Mouse (Mus musculus): Measurements from ENCODE around the gene Stim1. TPM values are rescaled to one million over a fixed set of nuclear protein-coding genes. Genes with fewer than 3 reads are reported as not detected.
"Not testable (repeated sequence)": the region's sequence is repeated elsewhere in the genome, so short reads cannot be mapped to it uniquely, and the experiment has no call there.

The Stim1 gene
- polyA plus RNA-seq, 1 experiment from 2014 or later, result 14.5 TPM

DNA sequence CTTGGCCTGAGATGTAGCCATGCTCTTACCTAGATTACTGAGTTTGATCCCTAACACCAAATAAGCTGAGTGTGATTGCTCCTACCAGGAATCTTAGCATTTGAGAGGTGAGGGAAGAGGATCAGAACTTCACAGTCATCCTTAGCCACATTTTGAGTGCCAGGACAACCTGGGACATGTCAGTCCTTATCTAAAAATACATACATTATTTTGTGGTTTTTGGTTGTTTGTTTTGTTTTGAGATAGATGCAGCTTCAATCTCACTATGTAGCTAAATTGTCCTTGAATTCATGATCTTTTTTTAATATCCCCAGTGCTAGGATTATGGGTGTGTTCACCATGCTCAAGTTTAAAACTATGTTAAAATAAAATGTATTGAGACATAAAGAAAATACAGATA, 139.8 kb downstream of the Stim1 start:
- H3K27ac ChIP-seq, result no peak overlapping the region
- no peak for DNase-seq (ENCODE audit: low spot score)
- no peak overlapping the region for H3K4me3 ChIP-seq
- no peaks in the 10 kb centered on the region for H3K9me3 ChIP-seq (replicated peaks)
- H3K27me3 ChIP-seq (ENCODE audit: low read depth, poor library complexity, severe bottlenecking), result no peaks in the 10 kb centered on the region
- H3K4me1 ChIP-seq, result no peaks in the 10 kb centered on the region
- no peaks in the 10 kb centered on the region for H3K36me3 ChIP-seq

DNA sequence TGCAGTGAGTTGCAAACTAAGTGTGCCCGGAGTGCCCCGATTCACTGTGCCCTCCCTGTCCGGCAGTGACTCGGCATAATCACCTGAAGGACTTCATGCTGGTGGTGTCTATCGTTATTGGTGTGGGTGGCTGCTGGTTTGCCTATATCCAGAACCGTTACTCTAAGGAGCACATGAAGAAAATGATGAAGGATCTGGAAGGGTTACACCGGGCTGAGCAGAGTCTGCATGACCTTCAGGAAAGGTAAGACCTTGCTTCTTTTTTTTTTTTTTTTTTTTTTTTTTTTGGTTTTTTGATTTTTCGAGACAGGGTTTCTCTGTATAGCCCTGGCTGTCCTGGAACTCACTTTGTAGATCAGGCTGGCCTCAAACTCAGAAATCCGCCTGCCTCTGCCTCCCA, 147.7 kb downstream of the Stim1 start:
- not testable (repeated sequence) for H3K9me3 ChIP-seq (replicated peaks); H3K27ac ChIP-seq; H3K27me3 ChIP-seq (ENCODE audit: low read depth, poor library complexity, severe bottlenecking); H3K36me3 ChIP-seq; H3K4me1 ChIP-seq; H3K4me3 ChIP-seq; DNase-seq (ENCODE audit: low spot score)
- 92% methylated on average over 9 of the region's 9 CpGs for WGBS

DNA sequence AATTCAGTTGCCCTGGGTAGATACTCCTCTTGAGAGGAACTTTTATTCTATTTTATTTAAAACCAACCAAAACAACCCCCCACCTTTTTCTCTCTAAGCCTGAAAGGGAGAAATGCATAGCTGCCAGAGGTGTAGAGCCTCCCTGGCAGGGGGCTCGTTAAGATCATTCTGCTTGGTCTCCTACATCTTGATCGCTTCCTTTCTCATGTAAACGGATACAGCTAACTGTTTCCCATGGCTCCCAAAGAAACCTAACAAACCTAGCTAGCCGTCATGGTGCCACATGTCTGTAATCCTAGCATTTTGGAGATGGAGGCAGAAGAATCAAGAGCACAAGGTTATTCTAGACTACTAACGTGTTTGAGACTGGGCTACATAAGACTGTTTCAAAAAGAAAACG, 148.2 kb downstream of the Stim1 start:
- H3K36me3 ChIP-seq, result no peaks in the 10 kb centered on the region
- H3K9me3 ChIP-seq (replicated peaks), result no peaks in the 10 kb centered on the region
- DNase-seq (ENCODE audit: low spot score), result no peak
- H3K27ac ChIP-seq, result no peak overlapping the region
- WGBS, result 58% methylated on average over 6 of the region's 6 CpGs
- H3K4me1 ChIP-seq, result no peaks in the 10 kb centered on the region
- no peak overlapping the region for H3K4me3 ChIP-seq
- no peaks in the 10 kb centered on the region for H3K27me3 ChIP-seq (ENCODE audit: low read depth, poor library complexity, severe bottlenecking)

DNA sequence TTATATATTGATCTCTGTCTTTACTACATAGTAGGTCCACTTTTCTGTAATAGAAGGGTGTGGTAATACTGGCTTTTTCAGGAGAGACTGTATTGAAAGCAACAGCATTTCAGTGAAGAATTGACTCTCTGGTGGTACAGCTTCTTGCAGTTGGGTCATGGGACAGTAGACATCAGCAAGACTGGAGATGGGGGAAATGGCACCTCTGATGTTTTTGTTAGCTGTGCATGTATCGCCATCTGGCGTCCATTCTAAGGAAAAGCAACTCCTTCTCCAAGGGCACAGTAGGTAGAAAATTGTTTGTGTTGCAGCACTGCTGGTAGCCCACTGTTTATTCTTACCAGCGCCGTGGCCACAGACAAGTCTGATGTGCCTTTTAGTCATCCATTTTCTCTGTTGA, 149.8 kb downstream of the Stim1 start:
- Histone ChIP-seq H3K27ac (no peak overlapping the region), H3K9me3 (replicated peaks) (no peaks in the 10 kb centered on the region), H3K36me3 (no peaks in the 10 kb centered on the region), H3K4me3 (no peak overlapping the region), H3K27me3 (ENCODE audit: low read depth, poor library complexity, severe bottlenecking) (no peaks in the 10 kb centered on the region), H3K4me1 (no peaks in the 10 kb centered on the region)
- 13% methylated on average over 4 of the region's 4 CpGs for WGBS
- DNase-seq (ENCODE audit: low spot score), result peak; percentile 44

DNA sequence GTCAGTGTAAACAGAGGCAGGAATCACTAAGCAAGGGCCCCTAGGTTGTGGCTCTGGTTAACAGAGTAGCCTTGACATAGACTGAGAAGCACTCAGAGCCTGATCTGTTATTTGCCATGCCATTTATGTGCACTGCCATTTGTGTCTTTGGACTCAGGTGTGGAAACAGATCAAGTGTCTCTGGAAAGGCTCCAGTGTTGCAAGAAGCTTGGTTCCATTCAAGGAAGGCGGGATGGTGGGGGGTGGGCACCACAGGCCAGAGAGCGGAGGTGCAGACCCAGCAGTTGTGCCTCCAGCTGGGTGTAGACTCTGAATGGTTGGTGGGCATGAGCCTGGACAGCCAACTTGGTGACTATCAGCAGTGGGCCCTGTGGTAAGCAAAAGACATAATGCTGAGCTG, 154.4 kb downstream of the Stim1 start:
- peaks cover 7% of the 10 kb centered on the region; the same call in 1 of the 2 replicates for H3K4me1 ChIP-seq
- no peak overlapping the region for H3K4me3 ChIP-seq
- H3K9me3 ChIP-seq (replicated peaks), result no peaks in the 10 kb centered on the region
- no peak for DNase-seq (ENCODE audit: low spot score)
- WGBS, result 85% methylated on average over 2 of the region's 2 CpGs
- H3K27ac ChIP-seq, result no peak overlapping the region
- no peaks in the 10 kb centered on the region for H3K36me3 ChIP-seq
- no peaks in the 10 kb centered on the region for H3K27me3 ChIP-seq (ENCODE audit: low read depth, poor library complexity, severe bottlenecking)

DNA sequence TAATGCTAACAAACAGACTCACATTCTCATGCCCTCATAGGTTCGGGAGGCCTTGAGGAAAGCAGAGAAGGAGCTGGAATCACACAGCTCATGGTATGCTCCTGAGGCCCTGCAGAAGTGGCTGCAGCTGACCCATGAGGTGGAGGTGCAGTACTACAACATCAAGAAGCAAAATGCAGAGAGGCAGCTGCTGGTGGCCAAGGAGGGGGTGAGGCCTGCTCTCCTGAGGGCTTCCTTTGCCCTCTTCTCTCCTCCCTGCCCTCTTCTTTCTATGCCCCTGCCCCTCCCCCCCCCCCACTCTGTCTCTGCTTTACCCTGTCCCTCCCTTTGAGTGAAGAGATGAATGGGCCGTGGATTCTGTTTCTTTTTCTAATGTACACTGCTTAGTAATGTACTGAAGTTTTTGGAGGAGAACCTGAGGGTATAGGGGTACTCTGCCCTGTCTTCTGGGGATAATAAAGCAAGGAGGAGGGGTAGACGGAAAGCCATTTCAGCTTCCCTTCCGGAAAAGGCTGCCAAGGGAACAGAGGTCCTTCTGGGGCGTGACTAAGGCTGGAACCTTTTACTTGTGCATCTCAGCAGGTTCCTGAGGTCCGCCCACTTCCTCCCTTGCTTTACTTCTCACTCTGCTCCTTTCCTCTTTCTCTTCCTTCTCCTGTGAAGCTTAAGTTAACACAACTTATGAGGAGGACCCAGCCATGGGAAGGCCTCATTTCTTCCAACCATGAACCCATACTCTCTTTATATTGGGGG, 158.5 kb downstream of the Stim1 start:
- Histone ChIP-seq H3K36me3 (no peaks in the 10 kb centered on the region), H3K27ac (0 out of 2 replicates have a peak overlapping the region, but pooled peaks have one; percentile 42), H3K4me1 (peaks cover 7% of the 10 kb centered on the region; the same call in 1 of the 2 replicates), H3K27me3 (ENCODE audit: low read depth, poor library complexity, severe bottlenecking) (no peaks in the 10 kb centered on the region), H3K9me3 (replicated peaks) (no peaks in the 10 kb centered on the region), H3K4me3 (no peak overlapping the region)
- no peak for DNase-seq (ENCODE audit: low spot score)
- 60% methylated on average over 6 of the region's 6 CpGs for WGBS

DNA sequence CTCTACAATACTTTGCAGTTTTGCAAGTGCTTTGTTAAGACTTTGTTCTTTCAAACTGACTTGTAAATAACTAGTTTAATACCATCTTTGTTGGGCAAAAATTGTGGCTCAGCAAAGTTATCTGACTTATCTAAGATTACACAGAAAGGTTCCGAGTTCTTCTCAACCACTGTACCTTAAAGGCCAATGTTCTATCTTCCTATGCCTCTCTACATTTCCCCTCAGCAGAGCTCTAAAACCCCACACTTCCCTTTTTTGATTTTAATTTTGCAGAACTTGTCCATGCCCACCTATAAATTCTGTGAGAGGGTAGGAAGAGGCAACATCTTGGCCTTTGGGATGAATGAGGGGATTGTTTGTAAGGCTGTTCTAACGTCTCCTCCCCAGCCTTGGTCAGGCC, 166.7 kb downstream of the Stim1 start:
- DNase-seq (ENCODE audit: low spot score), result no peak
- Histone ChIP-seq H3K9me3 (replicated peaks) (no peaks in the 10 kb centered on the region), H3K4me1 (no peaks in the 10 kb centered on the region), H3K27ac (no peak overlapping the region), H3K36me3 (no peaks in the 10 kb centered on the region), H3K4me3 (no peak overlapping the region), H3K27me3 (ENCODE audit: low read depth, poor library complexity, severe bottlenecking) (peaks cover 21% of the 10 kb centered on the region)
- 88% methylated on average over 2 of the region's 2 CpGs for WGBS

DNA sequence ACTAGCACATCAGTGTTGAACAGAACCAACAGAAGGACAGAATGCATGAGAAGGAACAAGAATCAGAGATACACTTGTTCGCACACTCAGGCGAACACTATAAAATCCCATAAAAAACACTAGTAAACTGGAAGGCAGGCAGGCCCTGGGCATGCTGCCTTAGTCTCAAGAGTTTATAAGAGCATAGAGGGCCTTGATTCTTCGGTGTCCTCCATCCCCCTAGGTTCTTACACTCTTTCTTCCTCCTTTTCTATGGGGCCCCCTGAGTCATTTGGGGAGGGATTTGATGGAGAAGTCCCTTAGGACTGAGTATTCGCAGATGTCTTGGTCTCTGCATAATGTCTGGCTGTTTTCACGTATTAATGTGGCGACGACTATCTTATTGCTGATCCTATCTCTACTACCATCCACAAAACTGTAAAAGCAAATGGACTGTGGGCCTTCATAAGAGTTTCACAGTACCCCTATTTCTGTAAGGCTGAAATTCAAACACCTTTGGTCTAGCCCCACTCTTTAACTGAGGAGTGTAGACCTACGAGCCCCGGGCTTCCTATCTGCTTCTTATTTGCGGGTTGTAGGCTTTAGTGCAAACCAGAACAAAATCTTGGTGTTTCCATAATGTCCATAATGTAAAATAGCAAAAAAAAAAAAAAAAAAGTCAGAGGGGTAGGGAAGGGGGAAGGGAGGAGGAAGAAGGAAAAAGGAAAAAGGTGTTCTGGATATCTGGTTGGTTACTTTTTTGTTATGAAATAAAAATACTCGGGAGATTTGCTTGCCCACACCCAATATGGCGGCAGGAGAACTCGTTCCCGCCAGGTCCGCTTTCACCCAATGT, 173.4 kb downstream of the Stim1 start:
- H3K4me3 ChIP-seq, result peak overlapping the region; percentile 90
- DNase-seq (ENCODE audit: low spot score), result no peak
- no peaks in the 10 kb centered on the region for H3K9me3 ChIP-seq (replicated peaks)
- H3K36me3 ChIP-seq, result peaks cover 25% of the 10 kb centered on the region
- WGBS, result 57% methylated on average over 15 of the region's 15 CpGs
- H3K4me1 ChIP-seq, result peaks cover 18% of the 10 kb centered on the region
- peak overlapping the region; percentile 98 for H3K27ac ChIP-seq
- peaks cover 21% of the 10 kb centered on the region for H3K27me3 ChIP-seq (ENCODE audit: low read depth, poor library complexity, severe bottlenecking)

DNA sequence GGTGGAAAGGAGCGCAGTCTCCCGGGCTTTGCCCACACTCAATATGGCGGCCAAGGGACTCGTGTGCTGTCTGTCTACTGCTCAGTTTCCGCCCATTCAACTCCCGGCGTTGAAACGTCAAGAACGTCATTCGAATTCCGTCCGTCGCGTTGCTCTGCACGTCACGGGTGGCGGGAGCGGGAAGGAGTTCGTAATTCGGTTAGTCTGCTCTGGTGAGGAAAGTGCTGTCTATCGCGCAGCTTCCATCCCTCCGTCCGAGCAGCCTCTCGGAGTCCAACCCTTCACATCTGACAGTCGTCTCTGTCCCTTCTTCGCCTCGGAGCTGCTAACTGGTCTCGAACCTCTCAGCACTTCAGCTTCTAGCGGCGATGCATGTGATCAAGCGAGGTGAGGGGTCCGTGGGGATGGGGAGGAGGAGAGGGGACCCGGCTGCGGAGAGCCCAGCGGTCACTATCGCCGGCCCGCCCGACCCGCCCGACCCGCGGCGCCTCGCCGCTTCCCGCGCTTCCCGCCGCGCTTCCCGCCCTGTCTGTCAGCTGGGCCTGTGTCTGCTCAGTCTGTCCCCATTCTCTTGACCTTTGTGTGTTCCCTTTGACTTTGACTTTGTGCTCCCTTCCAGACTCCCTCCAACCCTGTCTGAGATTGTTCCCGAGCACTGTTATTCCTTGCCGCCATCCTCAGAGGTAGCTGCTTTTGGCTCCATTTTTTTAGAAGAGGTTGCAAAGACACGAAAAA, 174.2 kb downstream of the Stim1 start, which contains the start of gene Rrm1:
TSS of gene Rrm1 (plus strand) at position 39 of the 735 bp plus-strand sequence.
- Histone ChIP-seq H3K4me3 (peak within 1 kb of the TSS; percentile 90), H3K27ac (peak within 1 kb of the TSS; percentile 98), H3K9me3 (replicated peaks) (no peaks in the 10 kb centered on the region), H3K36me3 (peaks cover 33% of the 10 kb centered on the region), H3K27me3 (ENCODE audit: low read depth, poor library complexity, severe bottlenecking) (peaks cover 15% of the 10 kb centered on the region), H3K4me1 (peaks cover 18% of the 10 kb centered on the region)
- DNase-seq (ENCODE audit: low spot score), result peak; percentile 95
- under 1% methylated on average over 56 of the region's 56 CpGs for WGBS

DNA sequence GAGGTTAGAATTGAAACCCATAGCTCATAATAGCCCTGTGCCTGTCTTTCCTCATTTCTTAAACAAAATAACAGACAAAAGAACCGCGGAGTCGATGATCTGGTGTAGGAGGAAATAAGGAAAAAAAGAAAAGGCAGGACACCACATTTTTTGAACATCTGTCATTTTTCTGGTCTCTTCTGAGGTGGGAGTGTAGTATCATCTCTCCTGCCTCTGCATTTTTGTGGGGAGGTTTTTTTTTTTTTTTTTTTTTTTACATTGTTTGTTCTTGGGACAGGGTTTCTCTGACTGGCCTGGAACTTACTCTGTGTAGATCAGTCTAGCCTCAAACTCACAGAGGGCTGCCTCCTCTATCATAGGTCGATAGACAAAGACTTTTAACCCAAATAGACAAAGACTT, 174.8 kb downstream of the Stim1 start:
- WGBS, result 4% methylated on average over 4 of the region's 4 CpGs
- DNase-seq (ENCODE audit: low spot score), result no peak
- Histone ChIP-seq H3K4me1 (peaks cover 18% of the 10 kb centered on the region), H3K36me3 (peaks cover 39% of the 10 kb centered on the region), H3K27me3 (ENCODE audit: low read depth, poor library complexity, severe bottlenecking) (peaks cover 10% of the 10 kb centered on the region; the same call in 1 of the 2 replicates), H3K9me3 (replicated peaks) (no peaks in the 10 kb centered on the region), H3K27ac (peak overlapping the region; percentile 98), H3K4me3 (peak overlapping the region; percentile 90)

DNA sequence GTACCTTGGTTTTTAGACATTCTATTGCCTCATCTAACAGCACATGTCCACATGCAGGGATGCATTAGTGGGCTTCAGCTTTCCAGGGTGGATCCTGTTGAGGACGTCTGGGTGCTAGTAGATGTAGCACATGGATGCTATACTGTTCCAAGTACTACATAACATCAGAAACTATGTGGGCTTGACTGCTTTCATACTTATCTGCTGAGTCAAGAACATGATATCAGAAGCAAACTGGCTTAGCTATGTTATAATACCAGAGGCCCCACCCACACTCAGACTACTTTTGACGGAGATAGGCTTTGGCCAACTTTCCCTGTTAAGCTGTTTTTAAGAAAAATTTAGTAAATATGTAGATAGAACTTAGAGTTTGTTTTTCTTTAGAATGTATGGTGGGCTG, 176.7 kb downstream of the Stim1 start:
- Histone ChIP-seq H3K4me3 (no peak overlapping the region), H3K36me3 (peaks cover 57% of the 10 kb centered on the region), H3K4me1 (peaks cover 18% of the 10 kb centered on the region), H3K27ac (no peak overlapping the region), H3K9me3 (replicated peaks) (no peaks in the 10 kb centered on the region), H3K27me3 (ENCODE audit: low read depth, poor library complexity, severe bottlenecking) (peaks cover 4% of the 10 kb centered on the region; the same call in 1 of the 2 replicates)
- WGBS, result 91% methylated on average over 2 of the region's 2 CpGs
- no peak for DNase-seq (ENCODE audit: low spot score)

DNA sequence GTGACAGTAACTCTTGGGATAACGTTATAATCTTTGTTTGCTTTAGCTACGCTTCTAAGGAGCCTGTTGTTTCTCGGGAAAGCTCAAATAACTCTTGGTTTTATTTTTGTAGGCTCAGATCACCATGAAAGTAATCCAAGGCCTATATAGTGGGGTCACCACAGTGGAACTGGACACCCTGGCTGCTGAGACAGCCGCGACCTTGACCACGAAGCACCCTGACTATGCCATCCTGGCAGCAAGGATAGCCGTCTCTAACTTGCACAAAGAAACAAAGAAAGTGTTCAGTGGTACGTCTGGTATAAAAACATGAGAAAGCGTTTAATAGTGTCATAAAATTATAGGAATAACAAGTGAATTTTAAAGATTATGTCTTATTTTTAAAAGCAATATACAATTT, 178.8 kb downstream of the Stim1 start:
- 95% methylated on average over 9 of the region's 9 CpGs for WGBS
- Histone ChIP-seq H3K27me3 (ENCODE audit: low read depth, poor library complexity, severe bottlenecking) (no peaks in the 10 kb centered on the region), H3K36me3 (peaks cover 79% of the 10 kb centered on the region), H3K4me1 (peaks cover 18% of the 10 kb centered on the region), H3K4me3 (no peak overlapping the region), H3K27ac (no peak overlapping the region), H3K9me3 (replicated peaks) (no peaks in the 10 kb centered on the region)
- DNase-seq (ENCODE audit: low spot score), result no peak

All from limb, embryonic 10.5 days (tissue).